Mouse (Mus musculus) myocyte (in vitro differentiated cells): ENCODE results near the gene Slc25a21. TPM values are rescaled to one million over a fixed set of nuclear protein-coding genes. Genes with fewer than 3 reads are reported as not detected.

Experiments used
- H3K27me3 ChIP-seq: one replicate; pipeline ENCODE4 v1.6.1; 2011; ENCODE audit not compliant: control insufficient read depth, insufficient read depth, insufficient read length
- H3K36me3 ChIP-seq: one replicate; pipeline ENCODE4 v1.6.1; 2011; ENCODE audit not compliant: control insufficient read depth, insufficient read depth
- H3K4me2 ChIP-seq: one replicate; pipeline ENCODE4 v1.6.1; 2011; ENCODE audit warnings: low read depth, control low read depth
- H3K4me3 ChIP-seq: one replicate; pipeline ENCODE4 v1.5.1; 2011; ENCODE audit warnings: mild to moderate bottlenecking, control low read depth, moderate library complexity
- H3K79me2 ChIP-seq: one replicate; pipeline ENCODE4 v1.6.1; 2011; ENCODE audit not compliant: control insufficient read depth, insufficient read depth
- H3ac ChIP-seq: one replicate; pipeline ENCODE4 v1.6.1; 2011; ENCODE audit not compliant: control insufficient read depth, insufficient read length
- CEBPB ChIP-seq: IDR thresholded peaks from 2 replicates; pipeline ENCODE4 v1.6.1; 2011; ENCODE audit warnings: mild to moderate bottlenecking, moderate library complexity; ENCODE audit not compliant: poor library complexity, insufficient read depth, severe bottlenecking
- E2F4 ChIP-seq: IDR thresholded peaks from one replicate; pipeline ENCODE4 v1.6.1; 2011; ENCODE audit warnings: mild to moderate bottlenecking, control low read depth, moderate library complexity; ENCODE audit not compliant: insufficient read depth
- MAX ChIP-seq: IDR thresholded peaks from one replicate; pipeline ENCODE4 v1.6.1; 2011; ENCODE audit warnings: low read depth, mild to moderate bottlenecking, control low read depth
- MYOD1 ChIP-seq, 3 experiments: IDR thresholded peaks; one replicate each; pipeline ENCODE4 v1.6.1; 2011; ENCODE audit warnings: control low read depth in 2 of 3, low read depth in 2 of 3, mild to moderate bottlenecking in 2 of 3, moderate library complexity in 1 of 3; ENCODE audit not compliant: insufficient read length in 2 of 3, control insufficient read depth in 1 of 3
- MYOG ChIP-seq, 3 experiments: IDR thresholded peaks; one replicate each; pipeline ENCODE4 v1.6.1; 2011; ENCODE audit warnings: control low read depth in 2 of 3, low read depth in 2 of 3, mild to moderate bottlenecking in 2 of 3; ENCODE audit not compliant: insufficient read length in 2 of 3, control insufficient read depth in 1 of 3, insufficient read depth in 1 of 3
- POLR2A ChIP-seq: IDR thresholded peaks from one replicate; pipeline ENCODE4 v1.6.1; 2011; ENCODE audit warnings: low read depth, mild to moderate bottlenecking, control low read depth, moderate library complexity; ENCODE audit not compliant: insufficient read length
- POLR2AphosphoS2 ChIP-seq: IDR thresholded peaks from one replicate; pipeline ENCODE4 v1.6.1; 2011; ENCODE audit warnings: low read depth, control low read depth; ENCODE audit not compliant: insufficient read length
- REST ChIP-seq: IDR thresholded peaks from one replicate; pipeline ENCODE4 v1.6.1; 2011; ENCODE audit warnings: mild to moderate bottlenecking, control low read depth, moderate library complexity; ENCODE audit not compliant: insufficient read depth, insufficient read length
- SRF ChIP-seq: IDR thresholded peaks from one replicate; pipeline ENCODE4 v1.6.1; 2011; ENCODE audit warnings: low read depth; ENCODE audit not compliant: control insufficient read depth, insufficient read length
- TCF12 ChIP-seq: IDR thresholded peaks from one replicate; pipeline ENCODE4 v1.6.1; 2011; ENCODE audit warnings: mild to moderate bottlenecking, control low read depth; ENCODE audit not compliant: poor library complexity, insufficient read depth, severe bottlenecking
- TCF3 ChIP-seq: IDR thresholded peaks from one replicate; pipeline ENCODE4 v1.6.1; 2011; ENCODE audit warnings: low read depth, control low read depth; ENCODE audit not compliant: insufficient read length
- USF1 ChIP-seq: IDR thresholded peaks from one replicate; pipeline ENCODE4 v1.6.1; 2011; ENCODE audit warnings: low read depth, mild to moderate bottlenecking, control low read depth, moderate library complexity
- polyA plus RNA-seq: library from polyadenylated mRNA; unstranded; fragments of >200 nt; fragmentation: generic; extraction: Trizol; gene quantifications from one replicate; pipeline ENCODE4 v1.2.1, GENCODE M21; 2012; ENCODE audit warnings: missing spikeins

Gene Slc25a21
- polyA plus RNA-seq, 1 experiment: not detected

DNA sequence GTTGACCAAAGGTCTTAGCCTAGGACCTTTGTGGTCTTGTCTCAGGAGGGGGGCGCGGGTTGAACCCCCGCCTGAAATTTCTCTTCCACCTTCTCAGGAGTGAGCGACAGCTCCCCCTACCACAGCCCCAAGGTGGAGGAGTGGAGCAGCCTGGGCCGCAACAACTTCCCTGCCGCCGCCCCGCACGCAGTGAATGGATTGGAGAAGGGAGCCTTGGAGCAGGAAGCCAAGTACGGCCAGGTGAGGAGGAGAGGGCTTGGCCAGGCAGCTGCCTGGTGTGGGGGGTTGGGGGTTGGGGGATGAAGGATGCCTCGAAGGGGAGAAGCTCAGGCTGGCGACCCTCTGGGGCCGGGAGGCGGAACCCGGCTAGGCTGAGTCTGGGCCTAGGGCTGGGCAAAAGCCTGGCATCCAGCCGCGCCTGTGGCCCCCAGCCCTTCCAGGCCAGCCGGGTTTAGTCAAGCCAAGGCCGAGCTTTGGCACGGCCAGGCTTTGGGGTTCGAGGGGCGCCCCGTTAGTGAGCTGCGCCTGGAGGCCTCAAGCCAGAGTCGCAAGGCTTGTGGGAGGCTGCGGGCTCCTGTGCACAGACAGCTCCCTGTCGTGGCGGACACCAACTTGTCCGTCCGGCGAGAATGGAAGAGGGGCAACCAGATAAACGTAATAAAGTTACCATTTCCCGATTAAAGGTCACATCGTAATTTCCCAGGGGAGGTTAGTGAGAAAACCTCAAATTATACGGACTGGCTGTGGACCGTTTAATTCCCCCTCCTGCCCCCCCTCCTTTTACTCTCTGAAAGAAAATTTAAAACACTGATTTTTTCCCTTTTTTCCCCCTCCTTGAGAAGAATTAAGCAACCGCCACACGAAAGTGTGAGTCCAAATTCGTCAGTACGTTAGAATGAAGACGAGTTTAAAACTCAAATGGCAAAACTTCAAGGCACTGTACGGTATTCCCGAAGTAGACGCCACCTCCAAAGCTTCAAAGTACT is 497.1 kb downstream of the Slc25a21 start:
- H3K4me3 ChIP-seq: no peak overlapping the region
- H3K36me3 ChIP-seq: no peaks in the 10 kb centered on the region
- no peak overlapping the region for H3K4me2 ChIP-seq
- peaks cover 31% of the 10 kb centered on the region for H3K27me3 ChIP-seq
- H3K79me2 ChIP-seq: no peaks in the 10 kb centered on the region
- TF ChIP-seq CEBPB (no peak), REST (no peak), SRF (no peak)
- H3ac ChIP-seq: no peak overlapping the region

DNA sequence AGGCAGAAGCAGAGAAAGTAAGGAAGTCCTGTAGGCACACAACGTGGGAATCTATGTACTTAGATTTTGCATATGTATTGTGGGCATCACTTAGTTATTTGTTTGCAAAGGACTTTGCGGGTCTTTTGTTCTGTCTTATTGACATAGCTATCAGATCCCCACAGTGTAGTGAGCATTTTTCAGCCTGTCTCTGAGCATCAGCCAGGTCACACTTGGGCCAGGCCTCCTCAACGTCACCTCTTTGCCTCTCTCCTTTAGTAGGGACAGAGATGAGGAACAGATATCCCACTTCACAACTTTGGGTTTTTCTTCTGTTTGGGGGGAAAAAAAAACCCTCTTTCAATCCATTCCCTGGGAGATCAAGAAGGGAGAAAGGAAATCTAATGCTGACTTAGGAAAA is 497.9 kb downstream of the Slc25a21 start:
- Histone ChIP-seq H3K4me2 (no peak overlapping the region), H3K79me2 (no peaks in the 10 kb centered on the region), H3K27me3 (peaks cover 37% of the 10 kb centered on the region), H3K4me3 (no peak overlapping the region), H3ac (no peak overlapping the region), H3K36me3 (no peaks in the 10 kb centered on the region)
- TF ChIP-seq E2F4 (no peak), REST (no peak), POLR2AphosphoS2 (no peak), POLR2A (no peak), TCF3 (no peak), SRF (no peak), MAX (no peak)

DNA sequence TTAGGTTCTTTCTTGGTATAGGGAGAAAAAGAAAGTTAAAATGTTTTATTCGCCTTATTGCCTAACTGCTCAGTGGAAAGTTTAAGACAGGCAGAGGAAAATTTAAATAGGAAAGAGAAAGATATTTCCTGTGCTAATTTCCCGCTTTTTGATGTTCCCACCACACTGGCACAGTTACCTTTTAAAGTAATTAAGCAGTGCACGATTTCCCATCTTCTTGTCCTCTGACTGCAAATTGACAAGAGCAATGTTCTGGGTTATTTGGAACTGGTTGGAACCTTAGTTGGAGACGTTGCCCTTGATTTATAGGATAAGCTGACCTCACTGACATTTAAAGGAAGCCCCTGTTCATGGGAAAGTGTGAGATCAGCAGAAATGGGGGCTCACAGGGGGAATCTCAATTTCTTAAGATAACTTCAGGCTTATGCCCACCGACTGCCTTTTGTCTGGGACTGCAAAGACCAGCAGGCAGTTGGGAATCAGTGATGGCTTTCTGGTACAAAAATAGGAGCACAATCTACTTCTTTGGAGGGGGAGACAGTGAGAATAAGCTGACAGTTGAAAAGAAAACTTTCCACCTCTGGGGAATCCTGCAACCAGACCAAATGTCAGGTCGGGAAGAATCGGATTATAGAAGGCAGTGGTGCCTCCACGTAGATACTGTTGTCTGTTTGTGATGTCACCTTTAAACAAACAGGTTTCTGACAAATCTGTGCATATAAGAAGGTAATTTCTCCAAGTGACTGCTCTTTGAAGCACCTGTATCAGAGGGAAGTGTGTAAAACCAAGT is 498.9 kb downstream of the Slc25a21 start:
- H3ac ChIP-seq: no peak overlapping the region
- H3K4me2 ChIP-seq: peak overlapping the region; percentile 18
- H3K36me3 ChIP-seq: no peaks in the 10 kb centered on the region
- H3K79me2 ChIP-seq: no peaks in the 10 kb centered on the region
- peaks cover 37% of the 10 kb centered on the region for H3K27me3 ChIP-seq
- no peak overlapping the region for H3K4me3 ChIP-seq
- TF ChIP-seq REST (no peak), TCF3 (no peak), SRF (no peak), TCF12 (no peak), MYOG (IDR thresholded peaks at IDR 0.05; ENCODE audit: control insufficient read depth in 1 of 3, insufficient read depth in 1 of 3, insufficient read length in 2 of 3, low read depth in 2 of 3) (no peak), CEBPB (no peak), POLR2A (no peak), USF1 (no peak), MYOD1 (IDR thresholded peaks at IDR 0.05; ENCODE audit: control insufficient read depth in 1 of 3, insufficient read length in 2 of 3, low read depth in 2 of 3) (no peak), POLR2AphosphoS2 (no peak), MAX (no peak), E2F4 (no peak)

DNA sequence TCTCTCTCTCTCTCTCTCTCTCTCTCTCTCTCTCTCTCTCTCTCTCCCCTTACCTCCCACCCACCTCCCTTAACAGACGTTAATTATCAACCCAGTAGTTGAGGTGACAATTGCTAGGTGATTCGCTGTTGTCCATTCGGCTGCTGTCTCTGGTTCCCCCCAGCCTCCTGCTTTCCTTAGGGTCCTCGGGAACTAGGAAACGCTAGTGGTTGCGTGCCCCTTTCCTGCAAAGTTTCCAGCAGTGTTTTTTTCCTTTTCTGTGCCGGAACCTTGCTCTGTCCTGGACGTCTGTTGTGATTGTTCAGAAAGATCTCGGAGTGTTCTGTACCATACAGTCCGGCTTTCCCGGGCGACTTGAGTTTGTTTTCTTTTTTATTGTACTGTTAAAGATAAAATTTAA is 499.5 kb downstream of the Slc25a21 start:
- no peaks in the 10 kb centered on the region for H3K36me3 ChIP-seq
- no peak overlapping the region for H3ac ChIP-seq
- H3K4me3 ChIP-seq: no peak overlapping the region
- peaks cover 37% of the 10 kb centered on the region for H3K27me3 ChIP-seq
- peak overlapping the region; percentile 18 for H3K4me2 ChIP-seq
- H3K79me2 ChIP-seq: no peaks in the 10 kb centered on the region
- TF ChIP-seq E2F4 (no peak), POLR2A (no peak), TCF3 (no peak), CEBPB (no peak), MAX (no peak), SRF (no peak), MYOG (IDR thresholded peaks at IDR 0.05; ENCODE audit: control insufficient read depth in 1 of 3, insufficient read depth in 1 of 3, insufficient read length in 2 of 3, low read depth in 2 of 3) (no peak), REST (no peak), TCF12 (no peak), POLR2AphosphoS2 (no peak), USF1 (no peak), MYOD1 (IDR thresholded peaks at IDR 0.05; ENCODE audit: control insufficient read depth in 1 of 3, insufficient read length in 2 of 3, low read depth in 2 of 3) (no peak)
